Mouse (Mus musculus): ENCODE data around the gene Fxyd4. TPM values are rescaled to one million over a fixed set of nuclear protein-coding genes. Genes with fewer than 3 reads are reported as not detected.

Gene Fxyd4
- total and polyA plus RNA-seq, 3 experiments, result 0.25 TPM; not detected in 2

- Histone ChIP-seq H3K4me1 (ENCODE audit: control insufficient read depth, insufficient read depth, low read length) (peaks cover 9% of the 10 kb centered on the region), H3K4me3 (peak overlapping the region; percentile 96), H3K79me2 (replicated peaks; ENCODE audit: control insufficient read depth, insufficient read depth, low read length) (peaks cover 3% of the 10 kb centered on the region), H3K36me3 (ENCODE audit: control insufficient read depth, insufficient read depth, low read length) (peaks cover 13% of the 10 kb centered on the region), H3K9ac (ENCODE audit: low read depth, low read length) (peak overlapping the region; percentile 97), H3K27ac (peak overlapping the region; percentile 96), H3K27me3 (ENCODE audit: control insufficient read depth, insufficient read depth, low read length) (no peaks in the 10 kb centered on the region)
- TF ChIP-seq CTCF (IDR thresholded peaks at IDR 0.05), result peak; percentile 31
- TF ChIP-seq POLR2A (IDR thresholded peaks at IDR 0.05; ENCODE audit: insufficient read depth, low read depth, low read length), result no peak; the same call in 1 of the 2 replicates
- intact Hi-C loops (cut with DNase I), result loop anchor here (2.0 kb wide), 2 partner anchors 13 to 67 kb away; partner anchors contain the start of gene Zfp637
- under 1% methylated on average over 73 of the region's 77 CpGs for WGBS
- peak; percentile 90 to 93 for DNase-seq
These were observed 30.1 kb downstream of the Fxyd4 start for GRCm38 (mm10) chr6:117907301-117907978.

- under 1% methylated on average over 64 of the region's 68 CpGs for whole genome bisulfite sequencing
- Histone ChIP-seq H3K27me3 (ENCODE audit: control insufficient read depth, insufficient read depth, low read length) (no peaks in the 10 kb centered on the region), H3K36me3 (ENCODE audit: control insufficient read depth, insufficient read depth, low read length) (peaks cover 13% of the 10 kb centered on the region), H3K27ac (peak overlapping the region; percentile 96), H3K9ac (ENCODE audit: low read depth, low read length) (peak overlapping the region; percentile 97), H3K79me2 (replicated peaks; ENCODE audit: control insufficient read depth, insufficient read depth, low read length) (peaks cover 3% of the 10 kb centered on the region), H3K4me1 (ENCODE audit: control insufficient read depth, insufficient read depth, low read length) (peaks cover 9% of the 10 kb centered on the region), H3K4me3 (peak overlapping the region; percentile 96)
- TF ChIP-seq POLR2A (IDR thresholded peaks at IDR 0.05; ENCODE audit: insufficient read depth, low read depth, low read length) (peak; percentile 84), CTCF (IDR thresholded peaks at IDR 0.05) (no peak), EP300 (IDR thresholded peaks at IDR 0.05; ENCODE audit: insufficient read depth, low read depth, low read length) (peak; percentile 51; the same call in 1 of the 2 replicates)
- intact Hi-C loops (cut with DNase I), result loop anchor here (1.0 to 2.0 kb wide), 3 partner anchors 14 to 66 kb away; partner anchors contain the start of gene Zfp637
- peak; percentile 96 to 99 for DNase-seq
These were observed 30.8 kb downstream of the Fxyd4 start for GRCm38 (mm10) chr6:117906590-117907271.

GRCm38 (mm10) chr6:117906015-117906531 lies 31.4 kb downstream of the Fxyd4 start:
- Histone ChIP-seq H3K9ac (ENCODE audit: low read depth, low read length) (peak overlapping the region; percentile 68), H3K27ac (peak overlapping the region; percentile 87), H3K36me3 (ENCODE audit: control insufficient read depth, insufficient read depth, low read length) (peaks cover 13% of the 10 kb centered on the region), H3K79me2 (replicated peaks; ENCODE audit: control insufficient read depth, insufficient read depth, low read length) (peaks cover 3% of the 10 kb centered on the region), H3K4me3 (peak overlapping the region; percentile 89), H3K27me3 (ENCODE audit: control insufficient read depth, insufficient read depth, low read length) (no peaks in the 10 kb centered on the region), H3K4me1 (ENCODE audit: control insufficient read depth, insufficient read depth, low read length) (peaks cover 9% of the 10 kb centered on the region)
- DNase-seq, result no peak
- WGBS, result under 1% methylated on average over 25 of the region's 25 CpGs
- intact Hi-C loops (cut with DNase I), result loop anchor here (1.0 to 2.0 kb wide), 3 partner anchors 15 to 65 kb away; partner anchors contain the start of gene Zfp637
- TF ChIP-seq EP300 (IDR thresholded peaks at IDR 0.05; ENCODE audit: insufficient read depth, low read depth, low read length), result no peak
- TF ChIP-seq POLR2A (IDR thresholded peaks at IDR 0.05; ENCODE audit: insufficient read depth, low read depth, low read length), result no peak; the same call in none of the 2 replicates
- TF ChIP-seq CTCF (IDR thresholded peaks at IDR 0.05), result no peak

- DNase-seq, result no peak
- Histone ChIP-seq H3K27ac (peak overlapping the region; percentile 87), H3K79me2 (replicated peaks; ENCODE audit: control insufficient read depth, insufficient read depth, low read length) (peaks cover 2% of the 10 kb centered on the region; the same call in 1 of the 2 replicates), H3K27me3 (ENCODE audit: control insufficient read depth, insufficient read depth, low read length) (no peaks in the 10 kb centered on the region), H3K4me1 (ENCODE audit: control insufficient read depth, insufficient read depth, low read length) (peaks cover 9% of the 10 kb centered on the region), H3K9ac (ENCODE audit: low read depth, low read length) (peak overlapping the region; percentile 51; the same call in 1 of the 2 replicates), H3K4me3 (peak overlapping the region; percentile 89), H3K36me3 (ENCODE audit: control insufficient read depth, insufficient read depth, low read length) (peaks cover 13% of the 10 kb centered on the region)
- intact Hi-C loops (cut with DNase I), result no loop called here
- 13% methylated on average over 4 of the region's 4 CpGs for WGBS
- TF ChIP-seq EP300 (IDR thresholded peaks at IDR 0.05; ENCODE audit: insufficient read depth, low read depth, low read length) (no peak), POLR2A (IDR thresholded peaks at IDR 0.05; ENCODE audit: insufficient read depth, low read depth, low read length) (no peak), CTCF (IDR thresholded peaks at IDR 0.05) (no peak)
These were observed 32.1 kb downstream of the Fxyd4 start for GRCm38 (mm10) chr6:117905260-117905930.

- no peaks in the 10 kb centered on the region for H3K27me3 ChIP-seq (ENCODE audit: control insufficient read depth, insufficient read depth, low read length)
- H3K9ac ChIP-seq (ENCODE audit: low read depth, low read length), result no peak overlapping the region
- TF ChIP-seq EP300 (IDR thresholded peaks at IDR 0.05; ENCODE audit: insufficient read depth, low read depth, low read length), result no peak
- TF ChIP-seq POLR2A (IDR thresholded peaks at IDR 0.05; ENCODE audit: insufficient read depth, low read depth, low read length), result no peak
- no peak for TF ChIP-seq CTCF (IDR thresholded peaks at IDR 0.05)
- intact Hi-C loops (cut with DNase I), result no loop called here
- H3K4me3 ChIP-seq, result no peak overlapping the region
- no peak for DNase-seq
- no peak overlapping the region for H3K27ac ChIP-seq
- 84% methylated on average over 3 of the region's 3 CpGs for WGBS
- H3K36me3 ChIP-seq (ENCODE audit: control insufficient read depth, insufficient read depth, low read length), result peaks cover 5% of the 10 kb centered on the region
- 0 out of 2 replicates have a peak, but pooled peaks cover 2% of the 10 kb centered on the region for H3K79me2 ChIP-seq (replicated peaks; ENCODE audit: control insufficient read depth, insufficient read depth, low read length)
- H3K4me1 ChIP-seq (ENCODE audit: control insufficient read depth, insufficient read depth, low read length), result peaks cover 5% of the 10 kb centered on the region
These were observed 33.7 kb downstream of the Fxyd4 start for GRCm38 (mm10) chr6:117903836-117904235.
